Mouse (Mus musculus) frontal cortex, postnatal 25 days (tissue): ENCODE results near the gene Vsig10l.

ENCODE experiments used
- DNase-seq, 2 experiments: peaks; one replicate each; pipeline ENCODE4 v3.0.0; 2022; ENCODE audit warnings: low spot score in 2 of 2

Gene Vsig10l

DNA sequence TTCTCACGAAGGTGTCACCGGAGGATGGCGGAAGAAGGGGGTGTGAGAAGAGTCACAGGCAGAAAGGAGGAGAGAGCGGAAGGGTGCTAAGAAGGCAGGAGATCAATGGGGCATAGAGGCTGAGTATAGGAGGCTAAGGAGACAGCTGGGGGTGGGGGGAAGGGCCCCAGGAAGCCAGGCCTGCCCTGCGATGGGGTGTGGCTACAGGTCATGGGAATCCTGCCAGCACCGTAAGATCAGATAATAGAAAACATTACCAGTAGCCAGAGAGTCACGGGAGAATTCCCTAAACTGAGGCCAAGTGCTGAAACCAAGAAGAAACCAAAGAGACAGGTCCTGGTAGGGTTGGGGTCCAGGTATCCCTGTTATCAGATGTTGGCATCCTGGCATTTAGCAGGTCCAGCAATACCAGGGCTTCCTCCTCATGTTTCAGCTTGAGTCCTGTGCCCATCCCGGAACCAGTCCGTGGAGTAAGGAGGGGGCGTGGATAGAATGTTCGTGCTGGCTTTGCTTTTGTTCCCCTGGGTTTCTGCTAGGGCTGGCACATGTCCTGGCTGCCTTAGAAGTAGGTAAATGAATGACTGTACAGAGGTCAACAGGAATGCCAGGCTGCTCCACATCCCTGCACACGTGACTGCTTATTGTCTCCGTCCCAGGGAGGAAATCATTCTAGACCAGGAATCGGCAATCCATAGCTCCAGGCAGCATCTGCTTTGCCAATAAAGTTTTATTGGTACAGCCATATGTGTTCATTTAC, 9.2 kb upstream of the Vsig10l start:
- no peak for DNase-seq

GRCm38 (mm10) chr7:43454371-43454770, 8.6 kb upstream of the Vsig10l start:
- no peak for DNase-seq

DNA sequence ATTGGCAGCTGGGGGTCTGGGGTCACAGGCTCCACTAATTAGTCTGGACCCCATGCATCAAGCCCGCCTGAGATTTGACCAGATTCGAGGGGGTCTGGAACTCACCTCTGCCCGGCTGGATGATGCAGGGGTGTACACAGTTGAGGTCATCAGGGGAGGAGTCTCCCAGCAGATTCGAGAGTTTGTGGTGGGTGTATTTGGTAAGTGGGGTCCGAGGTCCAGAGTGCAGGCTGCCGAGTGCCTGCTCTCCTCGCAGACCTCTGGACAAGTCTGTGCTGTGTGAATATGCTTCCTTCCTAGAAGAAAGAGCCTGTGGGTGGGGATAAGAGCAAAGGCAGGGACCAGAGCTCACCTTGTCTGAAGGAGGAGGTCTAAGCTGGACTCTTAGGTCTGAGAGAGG, 1.0 kb downstream of the Vsig10l start:
- DNase-seq: no peak

DNA sequence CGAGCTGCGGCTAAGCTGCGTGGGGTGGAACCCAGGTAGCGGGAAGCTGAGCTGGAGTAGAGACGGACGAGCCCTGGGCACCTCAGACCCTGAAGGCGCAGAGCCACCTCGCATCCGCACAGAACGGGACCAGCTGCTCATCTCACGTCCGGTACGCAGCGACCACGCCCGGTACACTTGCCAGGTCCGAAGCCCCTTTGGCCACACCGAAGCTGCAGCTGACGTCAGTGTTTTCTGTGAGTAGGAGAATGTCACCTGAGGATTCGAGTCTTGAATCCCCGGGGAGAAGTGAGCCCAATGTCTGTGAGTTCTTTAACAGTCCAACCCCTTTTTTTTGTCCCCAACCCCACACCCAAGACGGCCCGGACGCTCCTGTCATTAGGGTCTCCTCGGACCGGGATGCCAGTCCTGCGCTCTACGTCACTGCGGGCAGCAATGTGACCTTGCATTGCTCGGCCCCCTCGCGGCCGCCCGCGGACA, 2.0 kb downstream of the Vsig10l start:
- no peak for DNase-seq

- DNase-seq: peak; percentile 51 to 58
Observed at GRCm38 (mm10) chr7:43465344-43466098, 2.6 kb downstream of the Vsig10l start.

DNA sequence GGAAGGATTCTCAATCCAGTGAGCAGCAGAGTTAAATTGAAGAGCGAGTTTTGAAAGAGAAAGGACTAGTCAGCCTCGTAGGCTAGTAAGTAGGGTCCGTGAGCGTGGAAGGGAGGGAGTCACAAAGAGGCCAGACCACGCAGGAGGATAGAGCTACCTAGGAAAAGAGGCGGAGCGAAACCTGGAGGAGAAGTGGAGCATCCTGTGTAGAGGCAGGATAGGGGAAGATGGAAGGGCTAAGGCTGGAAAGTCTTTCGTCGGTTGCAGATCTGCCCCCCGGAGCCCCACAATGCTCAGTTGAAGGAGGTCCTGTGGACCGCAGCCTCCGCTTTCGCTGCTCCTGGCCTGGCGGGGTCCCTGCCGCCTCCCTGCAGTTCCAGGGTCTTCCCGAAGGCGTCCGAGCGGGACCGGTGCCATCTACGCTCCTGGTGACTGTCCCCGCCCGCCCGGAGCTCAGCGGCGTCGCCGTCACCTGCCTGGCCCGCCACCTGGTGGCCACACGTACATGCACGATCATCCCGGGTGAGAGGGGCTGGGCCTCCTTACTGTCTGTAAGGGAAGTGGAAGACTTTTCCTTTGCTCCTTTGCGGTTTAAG, 3.2 kb downstream of the Vsig10l start:
- peak in 1 of 2 experiments; percentile 71 for DNase-seq

DNA sequence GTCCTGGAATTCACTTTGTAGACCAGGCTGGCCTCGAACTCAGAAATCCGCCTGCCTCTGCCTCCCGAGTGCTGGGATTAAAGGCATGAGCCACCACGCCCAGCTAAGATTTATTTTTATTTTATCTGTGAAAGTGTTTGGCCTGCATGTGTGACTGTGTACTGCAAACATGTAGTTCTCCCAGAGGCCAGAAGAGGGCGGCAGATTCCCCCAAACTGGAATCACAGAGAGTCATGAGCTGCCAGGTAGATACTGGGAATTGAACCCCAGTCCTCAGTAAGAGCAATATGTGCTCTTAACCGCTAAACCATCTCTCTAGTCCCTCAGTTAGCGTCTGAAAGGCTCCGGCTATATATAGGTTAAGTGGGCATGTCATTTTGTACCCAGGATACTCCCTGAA, 7.4 kb downstream of the Vsig10l start:
- no peak for DNase-seq

DNA sequence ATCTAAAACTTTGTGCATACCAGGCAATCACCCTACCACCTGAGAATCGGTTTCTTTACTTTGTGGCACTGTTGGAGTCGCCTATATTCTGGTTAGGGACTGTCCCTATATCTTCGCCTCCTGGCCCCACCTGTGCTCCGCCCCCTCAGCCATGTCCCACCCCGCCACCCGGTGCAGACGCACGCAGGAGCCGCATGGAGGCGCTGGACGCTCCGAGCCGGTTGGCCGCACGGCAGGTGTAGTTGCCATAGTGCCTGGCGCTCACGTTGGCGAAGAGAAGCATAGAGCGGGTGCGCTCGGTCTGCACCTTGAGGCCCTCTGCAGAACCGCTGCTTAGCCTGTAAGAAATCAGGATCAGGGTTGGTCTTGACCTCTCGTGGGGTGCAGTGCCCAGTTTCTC, 12.8 kb downstream of the Vsig10l start:
- no peak for DNase-seq

DNA sequence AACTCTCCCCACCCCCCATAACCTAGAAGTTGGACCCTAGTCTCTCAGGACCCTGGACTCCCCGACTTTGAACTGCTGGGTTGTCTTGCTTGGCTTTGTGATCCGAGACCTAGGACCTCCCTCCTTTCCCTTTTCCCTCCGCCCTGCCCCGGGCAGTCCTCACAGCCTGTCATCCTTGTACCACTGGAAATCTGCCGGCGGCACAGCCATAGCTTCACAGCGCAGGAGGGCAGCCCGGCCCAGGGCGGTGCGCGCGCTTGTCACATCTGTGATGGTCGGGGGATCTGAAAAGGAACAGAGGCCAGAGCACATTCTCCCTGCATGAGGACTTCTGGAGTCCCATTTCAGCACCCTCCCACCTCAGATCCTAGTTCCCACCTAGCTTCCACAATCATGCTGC, 13.4 kb downstream of the Vsig10l start:
- DNase-seq: no peak

DNA sequence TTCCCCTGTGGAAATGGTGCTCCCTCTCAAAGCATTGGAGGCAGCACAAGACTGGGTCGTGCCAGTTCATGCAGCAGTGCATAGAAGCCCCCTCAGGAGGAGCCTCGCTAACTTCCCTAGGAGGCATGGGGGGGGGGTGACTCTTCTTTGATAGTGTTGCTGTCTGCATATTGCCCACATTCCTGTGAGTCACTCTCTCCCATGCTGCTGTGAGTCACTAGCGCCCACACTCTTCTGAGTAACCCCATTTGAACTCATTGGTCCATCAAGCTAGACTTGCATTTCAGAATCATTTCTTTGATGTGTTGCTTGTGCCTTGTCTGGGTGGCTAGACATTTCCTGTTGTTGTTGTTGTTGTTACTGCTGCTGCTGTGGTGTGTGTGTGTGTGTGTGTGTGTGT, 18.2 kb downstream of the Vsig10l start:
- DNase-seq: peak in 1 of 2 experiments; percentile 48

- no peak for DNase-seq
Observed at GRCm38 (mm10) chr7:43482090-43482716, 19.3 kb downstream of the Vsig10l start.

DNA sequence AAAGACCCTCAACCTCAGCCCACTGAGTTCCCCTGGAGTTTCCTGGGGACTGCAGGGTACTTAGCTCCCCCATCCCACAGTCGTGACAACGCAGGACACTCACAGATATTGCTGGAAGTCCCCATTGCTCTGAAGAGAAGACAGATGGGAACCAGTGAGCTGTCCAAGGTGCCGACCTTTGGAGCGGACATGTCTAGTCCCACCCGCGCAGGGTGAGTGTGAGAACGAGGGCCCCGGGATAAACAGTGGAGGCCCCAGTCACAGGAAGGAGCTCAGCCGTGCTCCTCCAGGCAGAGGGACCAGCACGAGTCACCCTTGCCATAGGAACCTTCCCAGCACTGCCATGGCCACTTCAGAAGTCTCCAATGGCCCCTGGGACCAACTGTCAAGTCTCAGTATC, 20.3 kb downstream of the Vsig10l start:
- no peak for DNase-seq

DNA sequence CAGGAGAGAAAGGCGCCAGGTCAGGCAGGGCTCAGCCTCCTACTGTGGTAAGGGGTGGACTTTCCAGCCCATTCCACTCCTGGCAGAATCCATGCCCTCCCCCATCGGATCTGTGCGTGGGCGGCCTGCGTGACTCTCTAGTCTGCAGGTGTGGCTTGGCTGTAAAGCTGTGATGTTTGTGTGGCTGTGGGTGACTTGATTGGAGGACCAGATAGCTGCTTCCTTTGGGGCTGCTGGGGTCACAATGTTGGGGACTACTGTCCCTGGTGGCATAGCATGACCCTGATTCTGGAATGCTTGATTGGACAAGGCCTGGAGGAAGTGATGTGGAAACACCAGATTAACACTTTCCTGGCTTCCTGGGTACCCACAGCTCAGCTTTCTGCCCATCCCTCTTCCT, 25.7 kb downstream of the Vsig10l start:
- peak in 1 of 2 experiments; percentile 42 for DNase-seq

GRCm38 (mm10) chr7:43489631-43490125, 26.7 kb downstream of the Vsig10l start, which contains the start of gene Iglon5:
Gene Iglon5 (minus strand): TSS chr7:43490075.
- no peak for DNase-seq

GRCm38 (mm10) chr7:43490182-43490584, 27.2 kb downstream of the Vsig10l start:
- peak; percentile 60 to 66 for DNase-seq

- DNase-seq: no peak
Observed at GRCm38 (mm10) chr7:43490861-43491260, 27.9 kb downstream of the Vsig10l start.

DNA sequence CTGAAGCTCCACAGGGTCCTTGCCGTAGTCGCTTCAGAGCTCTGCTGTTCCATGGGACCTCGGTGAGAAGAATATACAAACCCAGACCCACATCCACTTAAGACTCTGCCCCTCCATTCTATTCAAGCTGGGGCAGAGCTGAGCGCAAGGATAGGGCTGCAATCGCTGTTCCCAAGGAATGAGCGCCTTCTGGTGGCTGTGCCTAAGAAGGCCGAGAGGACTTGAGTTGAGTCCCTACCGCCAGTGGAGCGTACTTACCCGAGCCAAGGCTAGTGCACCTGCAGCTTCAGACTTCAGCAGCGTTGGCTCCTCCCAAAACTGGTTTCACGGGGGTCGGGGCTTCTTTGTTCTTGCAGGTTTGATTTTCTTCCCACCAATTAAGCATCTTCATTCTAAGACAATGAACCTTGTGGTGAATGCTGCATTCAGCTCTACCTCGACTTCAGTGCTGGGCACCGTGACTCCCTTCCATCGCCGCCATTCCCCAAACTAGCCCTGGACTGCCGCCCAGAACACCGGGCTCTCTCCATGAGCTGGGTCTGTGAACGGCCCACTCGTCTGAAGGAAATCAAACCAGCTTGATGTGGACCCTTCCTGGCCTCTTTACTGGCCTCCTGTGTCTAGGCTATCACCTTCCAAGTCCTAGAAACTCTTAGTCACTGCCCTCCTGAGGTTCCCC, 32.5 kb downstream of the Vsig10l start:
- DNase-seq: peak in 1 of 2 experiments; percentile 52

- no peak for DNase-seq
Observed at GRCm38 (mm10) chr7:43511707-43512478, 48.9 kb downstream of the Vsig10l start.

- DNase-seq: no peak
Observed at GRCm38 (mm10) chr7:43512519-43512918, 49.6 kb downstream of the Vsig10l start.

DNA sequence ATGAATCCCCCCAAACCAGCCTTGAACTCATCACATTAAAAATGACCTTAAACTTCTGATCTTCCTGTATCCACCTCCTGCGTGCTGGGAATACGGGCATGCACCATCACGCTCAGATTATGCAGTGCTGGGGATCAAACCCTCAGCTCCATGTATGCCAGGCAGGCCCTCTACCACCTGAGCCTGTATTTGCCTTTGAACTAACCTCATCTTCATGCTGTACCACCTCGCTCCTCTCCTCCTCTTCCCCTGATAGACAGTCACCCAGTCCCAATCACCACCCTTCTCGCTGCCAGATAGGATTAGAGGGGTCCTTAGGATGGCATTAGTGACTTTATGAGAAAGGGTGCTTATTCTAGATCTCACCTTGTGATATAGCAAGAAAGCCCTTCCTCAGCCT, 52.1 kb downstream of the Vsig10l start:
- no peak for DNase-seq

DNA sequence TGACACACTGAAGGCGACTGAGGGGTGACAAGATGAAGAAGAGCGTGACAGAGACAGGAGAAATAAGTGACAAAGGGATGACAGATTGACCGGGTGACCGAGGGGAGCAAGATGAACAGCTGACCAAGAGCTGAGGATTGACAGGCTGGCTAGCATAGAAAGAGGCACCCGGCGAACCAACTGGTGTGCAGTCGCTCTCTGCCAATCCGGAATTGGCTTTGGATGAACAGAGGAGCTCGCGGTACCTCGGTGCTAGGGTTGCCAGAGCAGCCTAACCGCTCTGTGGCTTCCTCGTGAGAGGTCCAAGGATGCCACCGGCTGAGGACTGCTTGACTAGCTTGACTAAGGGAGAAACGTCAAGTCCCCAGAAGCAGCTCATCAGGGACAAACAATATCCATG, 55.4 kb downstream of the Vsig10l start:
- no peak for DNase-seq
